In the genomic region with DNA sequence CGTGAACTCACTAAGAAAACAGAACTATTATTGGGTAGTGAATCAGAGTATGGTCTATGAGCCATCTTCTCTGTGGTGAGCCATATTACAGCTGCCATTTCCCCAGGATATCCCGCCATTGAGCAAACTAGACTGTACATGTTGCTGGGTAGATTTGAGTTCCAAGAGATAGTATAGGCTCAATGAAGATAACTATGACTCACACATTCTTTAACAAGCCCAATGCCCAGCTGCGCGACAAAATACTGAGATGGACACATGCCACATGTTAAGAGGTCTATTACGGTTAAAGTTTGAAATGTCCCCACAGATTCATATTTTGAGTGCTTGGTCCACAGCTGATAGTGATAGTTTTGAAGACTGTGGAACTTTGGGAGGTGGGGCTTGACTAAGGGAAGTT, we compare ENCODE assay signal across 14 mouse cellular contexts.
"Had no signal": no experiment of that assay in that cellular context is flagged by ENCODE, and none has a peak within 500 bp of the region (broad histone marks: within the 10 kb centered on the region; RNA-seq: fewer than 3 reads in every experiment).

No protein-coding gene starts in this region.

- H3K36me3 ChIP-seq: midbrain, embryonic 10.5 days; midbrain, embryonic 12.5 days; neural tube, embryonic 12.5 days; stomach, embryonic 15.5 days had no signal

- DNase-seq: lung, adult 18-20 months; lung, embryonic 14.5 days; lung, postnatal 10 days; lung, postnatal 4 days; midbrain, embryonic 14.5 days; right cerebral cortex, postnatal 14 days; thymus, adult 2 months; thymus, postnatal 25 days; thymus, postnatal 4 days had no signal

- H3K4me3 ChIP-seq: midbrain, embryonic 10.5 days; midbrain, embryonic 12.5 days; neural tube, embryonic 12.5 days; stomach, embryonic 15.5 days had no signal

- H3K27me3 ChIP-seq: midbrain, embryonic 12.5 days; neural tube, embryonic 12.5 days; stomach, embryonic 15.5 days had no signal

- H3K4me1 ChIP-seq: midbrain, embryonic 10.5 days; midbrain, embryonic 12.5 days; neural tube, embryonic 12.5 days had no signal

- H3K27ac ChIP-seq: midbrain, embryonic 10.5 days; midbrain, embryonic 12.5 days; neural tube, embryonic 12.5 days; stomach, embryonic 15.5 days; stomach, postnatal 0 days had no signal
